Mouse (Mus musculus) kidney, adult 2 months (tissue): ENCODE measurements around the gene Piga.

ENCODE experiments used
- CTCF ChIP-seq: fragments of 200-500 bp; conservative IDR thresholded peaks from 2 replicates; pipeline ENCODE4 v1.5.1; 2011; ENCODE audit warnings: low read depth, mild to moderate bottlenecking, control low read depth, low read length, moderate library complexity, mixed read lengths; ENCODE audit not compliant: insufficient read depth, insufficient read length
- POLR2A ChIP-seq: fragments of 200-500 bp; IDR thresholded peaks from one replicate; pipeline ENCODE4 v1.6.1; 2011; ENCODE audit warnings: low read depth, low read length, control low read depth

DNA sequence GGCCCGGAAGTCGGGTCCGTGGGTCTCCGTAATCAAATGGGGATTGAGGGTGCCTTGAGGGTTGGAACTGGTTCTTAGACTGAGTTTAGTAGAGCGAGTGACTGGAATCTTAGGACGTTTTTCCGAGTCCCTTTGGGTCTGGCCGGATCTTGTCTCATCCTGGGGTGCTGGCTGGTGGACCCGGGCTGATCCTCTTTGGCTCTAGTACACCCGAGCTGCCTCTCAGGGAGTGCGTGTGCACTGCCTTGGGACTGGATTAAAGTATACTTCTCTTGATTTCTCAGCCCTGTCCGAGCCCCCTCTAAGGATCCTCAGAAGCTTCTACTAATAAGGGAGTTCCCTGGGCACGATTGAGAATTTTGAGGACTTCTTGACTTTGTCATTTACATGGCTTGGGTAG lies 368 bp downstream of the Piga start:
- TF ChIP-seq POLR2A (no peak), CTCF (no peak)
